Mouse (Mus musculus) spleen, postnatal 10 days (tissue): ENCODE results near the gene Ankrd55.

Source experiments
- DNase-seq, 2 experiments: peaks; one replicate each; pipeline ENCODE4 v3.0.0; 2021 to 2022; ENCODE audit warnings: low spot score in 2 of 2

The Ankrd55 gene

GRCm38 (mm10) chr13:112381476-112381875, 93.2 kb downstream of the Ankrd55 start:
- no peak for DNase-seq

- no peak for DNase-seq
These were observed 94.2 kb downstream of the Ankrd55 start for GRCm38 (mm10) chr13:112382457-112382856.

- DNase-seq, result no peak
These were observed 94.7 kb downstream of the Ankrd55 start for GRCm38 (mm10) chr13:112382956-112383355.

- DNase-seq, result no peak
These were observed 95.8 kb downstream of the Ankrd55 start for GRCm38 (mm10) chr13:112383941-112384659.

- DNase-seq, result no peak
These were observed 96.8 kb downstream of the Ankrd55 start for GRCm38 (mm10) chr13:112385040-112385439.

GRCm38 (mm10) chr13:112386494-112387075, 98.3 kb downstream of the Ankrd55 start:
- no peak for DNase-seq

- DNase-seq, result no peak
These were observed 99.0 kb downstream of the Ankrd55 start for GRCm38 (mm10) chr13:112387279-112387678.

GRCm38 (mm10) chr13:112388176-112388575, 99.9 kb downstream of the Ankrd55 start:
- DNase-seq, result no peak

GRCm38 (mm10) chr13:112390206-112390605, 102.0 kb downstream of the Ankrd55 start:
- no peak for DNase-seq

- no peak for DNase-seq
These were observed 103.1 kb downstream of the Ankrd55 start for GRCm38 (mm10) chr13:112391354-112391753.

GRCm38 (mm10) chr13:112393356-112393755, 105.1 kb downstream of the Ankrd55 start:
- no peak for DNase-seq

GRCm38 (mm10) chr13:112394271-112394670, 106.0 kb downstream of the Ankrd55 start:
- DNase-seq, result no peak

- no peak for DNase-seq
These were observed 116.5 kb downstream of the Ankrd55 start for GRCm38 (mm10) chr13:112404723-112405122.

- DNase-seq, result no peak
These were observed 116.9 kb downstream of the Ankrd55 start for GRCm38 (mm10) chr13:112405184-112405583.

GRCm38 (mm10) chr13:112406618-112407017, 118.4 kb downstream of the Ankrd55 start:
- DNase-seq, result no peak

GRCm38 (mm10) chr13:112407181-112407700, 119.0 kb downstream of the Ankrd55 start:
- no peak for DNase-seq

GRCm38 (mm10) chr13:112407776-112408490, 119.7 kb downstream of the Ankrd55 start:
- DNase-seq, result no peak

GRCm38 (mm10) chr13:112408701-112409100, 120.5 kb downstream of the Ankrd55 start:
- DNase-seq, result no peak

GRCm38 (mm10) chr13:112409331-112409730, 121.1 kb downstream of the Ankrd55 start:
- DNase-seq, result no peak

GRCm38 (mm10) chr13:112409851-112410250, 121.6 kb downstream of the Ankrd55 start:
- DNase-seq, result no peak

GRCm38 (mm10) chr13:112410461-112410860, 122.2 kb downstream of the Ankrd55 start:
- DNase-seq, result no peak

- no peak for DNase-seq
These were observed 123.1 kb downstream of the Ankrd55 start for GRCm38 (mm10) chr13:112411216-112411822.
